In the genomic region with DNA sequence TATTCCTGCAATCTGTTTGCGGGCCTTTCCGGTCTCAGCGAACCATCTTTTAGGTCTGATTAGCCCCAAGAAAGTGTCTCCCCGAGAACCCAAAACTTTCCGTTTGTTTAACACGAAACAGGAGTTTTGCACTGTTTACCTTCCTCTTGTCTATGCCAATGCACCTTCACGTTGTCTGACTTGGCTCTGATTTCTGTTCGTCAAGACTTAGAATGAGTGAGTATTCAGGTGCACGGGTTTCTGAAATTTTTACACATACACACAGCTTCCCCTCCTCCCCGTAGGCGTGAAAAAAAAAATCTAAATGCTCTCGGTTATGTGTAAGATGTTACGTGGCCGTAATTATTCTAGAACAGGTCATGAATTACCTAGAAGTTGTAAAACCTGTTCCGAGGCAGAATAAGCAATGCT, we compare ENCODE assay signal across 8 mouse cellular contexts. TPM values are rescaled to one million over a fixed set of nuclear protein-coding genes. Genes with fewer than 3 reads are reported as not detected.
DNase-seq lines count a peak whose midpoint lies in the region; ATAC-seq and TF ChIP-seq lines count a peak whose summit lies in the region.

No protein-coding gene starts in this region.

- peak overlapping the region; percentile 97 for H3K9ac ChIP-seq in embryonic facial prominence, embryonic 15.5 days
- peak overlapping the region; percentile 96 for H3K9ac ChIP-seq in limb, embryonic 12.5 days (replicated peaks)

- H3K36me3 ChIP-seq in embryonic facial prominence, embryonic 15.5 days: no peaks in the 10 kb centered on the region
- H3K36me3 ChIP-seq in limb, embryonic 12.5 days: peaks cover 18% of the 10 kb centered on the region; the same call in 1 of the 2 replicates
- H3K36me3 ChIP-seq in myocyte (ENCODE audit: control insufficient read depth, insufficient read depth): no peaks in the 10 kb centered on the region

- peak overlapping the region; percentile 94 for H3K27ac ChIP-seq in embryonic facial prominence, embryonic 15.5 days (replicated peaks)
- H3K27ac ChIP-seq in limb, embryonic 12.5 days: peak overlapping the region; percentile 95

- no peak for ATAC-seq in embryonic facial prominence, embryonic 15.5 days (ENCODE audit: insufficient number of reproducible peaks, low FRiP score, low TSS enrichment, low read depth)
- no peak for ATAC-seq in limb, embryonic 12.5 days (ENCODE audit: insufficient number of reproducible peaks, insufficient read depth, low FRiP score, low TSS enrichment, low read depth)

- H3K4me2 ChIP-seq in embryonic facial prominence, embryonic 15.5 days (replicated peaks): peak overlapping the region; percentile 61
- H3K4me2 ChIP-seq in limb, embryonic 12.5 days: peak overlapping the region; percentile 71
- H3K4me2 ChIP-seq in myocyte (ENCODE audit: low read depth): peak overlapping the region; percentile 83

- peak overlapping the region; percentile 77 for H3ac ChIP-seq in myocyte (ENCODE audit: control insufficient read depth, insufficient read length)

- TF ChIP-seq POLR2A in myocyte (IDR thresholded peaks at IDR 0.05; ENCODE audit: insufficient read length, low read depth): no peak

- H3K4me3 ChIP-seq in embryonic facial prominence, embryonic 15.5 days (replicated peaks): peak overlapping the region; percentile 77
- peak overlapping the region; percentile 77 for H3K4me3 ChIP-seq in limb, embryonic 12.5 days (replicated peaks)
- peak overlapping the region; percentile 77 for H3K4me3 ChIP-seq in myocyte

- no peaks in the 10 kb centered on the region for H3K9me3 ChIP-seq in embryonic facial prominence, embryonic 15.5 days (replicated peaks)
- H3K9me3 ChIP-seq in limb, embryonic 12.5 days: no peaks in the 10 kb centered on the region

- under 1% methylated on average over 15 of the region's 15 CpGs for WGBS in embryonic facial prominence, embryonic 15.5 days
- 1% methylated on average over 15 of the region's 15 CpGs for WGBS in limb, embryonic 12.5 days

- H3K4me1 ChIP-seq in embryonic facial prominence, embryonic 15.5 days: peaks cover 16% of the 10 kb centered on the region
- peaks cover 11% of the 10 kb centered on the region for H3K4me1 ChIP-seq in limb, embryonic 12.5 days (replicated peaks)

- H3K27me3 ChIP-seq in embryonic facial prominence, embryonic 15.5 days: no peaks in the 10 kb centered on the region
- no peaks in the 10 kb centered on the region for H3K27me3 ChIP-seq in limb, embryonic 12.5 days
- no peaks in the 10 kb centered on the region for H3K27me3 ChIP-seq in myocyte (ENCODE audit: control insufficient read depth, insufficient read depth, insufficient read length)

- peaks cover 40% of the 10 kb centered on the region for H3K79me2 ChIP-seq in myocyte (ENCODE audit: control insufficient read depth, insufficient read depth)

- DNase-seq in cerebellum, adult 9-10 months: peak; percentile 61
- DNase-seq in cerebellum, postnatal 14 days: no peak
- peak; percentile 41 for DNase-seq in 416B (ENCODE audit: low read depth)
- no peak for DNase-seq in testis, postnatal 10 days (ENCODE audit: low spot score)
- no peak for DNase-seq in gastrocnemius, postnatal 25 days

TF ChIP-seq in myocyte, 11 proteins besides CTCF, POLR2A, EP300 and RAD21:
- TF ChIP-seq MYOD1 (IDR thresholded peaks at IDR 0.05; ENCODE audit: control insufficient read depth in 1 of 3, insufficient read length in 2 of 3, low read depth in 2 of 3) (no peak), TCF12 (IDR thresholded peaks at IDR 0.05; ENCODE audit: insufficient read depth, poor library complexity, severe bottlenecking) (no peak), REST (IDR thresholded peaks at IDR 0.05; ENCODE audit: insufficient read depth, insufficient read length) (no peak), E2F4 (IDR thresholded peaks at IDR 0.05; ENCODE audit: insufficient read depth) (no peak), TCF3 (IDR thresholded peaks at IDR 0.05; ENCODE audit: insufficient read length, low read depth) (no peak), MAX (IDR thresholded peaks at IDR 0.05; ENCODE audit: low read depth) (no peak), SRF (IDR thresholded peaks at IDR 0.05; ENCODE audit: control insufficient read depth, insufficient read length, low read depth) (no peak), POLR2AphosphoS2 (IDR thresholded peaks at IDR 0.05; ENCODE audit: insufficient read length, low read depth) (no peak), USF1 (IDR thresholded peaks at IDR 0.05; ENCODE audit: low read depth) (no peak), MYOG (IDR thresholded peaks at IDR 0.05; ENCODE audit: control insufficient read depth in 1 of 3, insufficient read depth in 1 of 3, insufficient read length in 2 of 3, low read depth in 2 of 3) (no peak), CEBPB (IDR thresholded peaks at IDR 0.05; ENCODE audit: insufficient read depth, poor library complexity, severe bottlenecking) (no peak)

RNA-seq across cellular contexts. Expression of gene Nsun6, which starts 0.9 kb away (rescaled TPM):
- polyA plus RNA-seq in embryonic facial prominence, embryonic 15.5 days (2015; fragmentation: Nextera tagmentation; extraction: Ambion mirVana): 11.4 and 12.4 TPM in 2 replicates
- polyA plus RNA-seq in limb, embryonic 12.5 days (2016; fragmentation: Nextera tagmentation; extraction: Ambion mirVana): 10.8 and 12.1 TPM in 2 replicates
- 3.4 TPM for polyA plus RNA-seq in myocyte (2012; fragmentation: generic; extraction: Trizol)
- total RNA-seq in gastrocnemius, postnatal 25 days (2021): 1 to 10 TPM; 1.5 to 2.3 TPM

RNA-seq across cellular contexts. Expression of gene Arl5b, which starts 6.6 kb away (rescaled TPM):
- 29.2 and 29.5 TPM in 2 replicates for polyA plus RNA-seq in embryonic facial prominence, embryonic 15.5 days (2015; fragmentation: Nextera tagmentation; extraction: Ambion mirVana)
- polyA plus RNA-seq in limb, embryonic 12.5 days (2016; fragmentation: Nextera tagmentation; extraction: Ambion mirVana): 53.9 and 56.1 TPM in 2 replicates
- 4.3 TPM for polyA plus RNA-seq in myocyte (2012; fragmentation: generic; extraction: Trizol)
- total RNA-seq in gastrocnemius, postnatal 25 days (2021): 10 to 100 TPM; 17.2 to 20.3 TPM

Comparison
In these comparisons a context has a peak if more than half of its experiments do, and no peak if none do; other contexts are left out.
1. DNase-seq: peak in cerebellum, adult 9-10 months (single experiment) and 416B (single experiment); none in cerebellum, postnatal 14 days (0 of 2), testis, postnatal 10 days (single experiment) and gastrocnemius, postnatal 25 days (single experiment).
2. Peak in every context shown above with its lines, with median percentiles within 50 percentile points of each other: H3K4me2 ChIP-seq and H3K4me3 ChIP-seq.